Mouse (Mus musculus): ENCODE measurements around the gene Ppp1r10. TPM values are rescaled to one million over a fixed set of nuclear protein-coding genes. Genes with fewer than 3 reads are reported as not detected.
"Not testable (repeated sequence)": the region's sequence is repeated elsewhere in the genome, so short reads cannot be mapped to it uniquely, and the experiment has no call there.

Gene Ppp1r10
- total RNA-seq, 2 experiments from 2014 or later: 30.4 to 34.5 TPM

DNA sequence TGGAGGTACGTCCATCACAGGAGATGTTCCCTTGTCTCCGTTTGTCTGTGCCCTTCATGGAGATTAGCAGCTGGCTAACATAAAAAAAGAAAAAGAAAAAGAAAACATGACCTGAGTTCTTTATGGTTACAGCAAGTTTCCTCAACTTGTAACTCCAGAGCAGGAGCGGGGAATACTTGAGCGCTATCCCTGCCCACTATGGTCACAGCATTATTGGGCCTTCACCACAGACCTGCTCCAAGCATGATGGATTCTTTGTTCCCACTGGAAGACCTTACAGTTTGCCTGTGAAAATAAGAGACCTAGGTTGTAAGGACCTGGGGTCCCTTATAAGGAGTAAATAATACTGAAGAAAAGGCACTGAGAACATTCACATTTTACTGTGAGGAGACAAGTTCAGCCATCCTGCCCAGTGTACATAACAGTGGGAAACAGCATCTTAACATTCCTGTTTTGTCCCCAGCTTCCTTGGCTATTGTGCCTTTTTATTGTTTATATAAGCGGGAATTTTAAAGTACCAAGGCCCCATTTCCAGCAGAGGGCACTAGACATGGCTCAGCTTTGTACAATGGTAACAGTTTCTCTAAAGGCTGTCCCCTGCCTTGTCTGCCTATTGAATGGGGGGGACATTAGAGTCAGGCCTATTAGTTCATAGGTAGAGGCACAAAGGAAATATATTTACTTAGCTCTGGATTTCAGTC is 4.8 kb downstream of the Ppp1r10 start:
- intact Hi-C loops (cut with DNase I): loop anchor here (2.0 to 5.0 kb wide), 2 partner anchors 48 to 61 kb away; partner anchors contain the start of genes Abcf1 and Prr3
- no peak for DNase-seq (ENCODE audit: low spot score)

DNA sequence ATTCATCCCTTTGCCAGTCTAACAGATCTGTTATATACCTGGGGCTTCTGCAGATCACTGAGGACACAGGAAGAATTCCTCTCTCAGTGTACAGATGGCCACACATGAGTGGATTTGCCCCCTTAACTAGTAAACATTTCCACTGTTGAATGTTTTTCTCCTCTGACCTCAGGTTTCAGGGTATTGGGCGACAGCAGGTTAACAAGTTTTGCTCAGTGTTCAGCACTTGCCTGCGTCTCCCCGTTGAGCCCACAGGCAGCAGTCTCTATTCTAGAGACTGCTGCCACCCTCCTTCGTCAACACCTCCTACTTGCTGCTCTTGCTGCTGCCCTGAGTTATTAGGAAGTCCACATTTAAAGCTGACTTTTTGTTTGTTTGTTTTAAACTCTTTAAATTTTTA is 5.5 kb downstream of the Ppp1r10 start:
- no peak for DNase-seq (ENCODE audit: low spot score)
- intact Hi-C loops (cut with DNase I): loop anchor here (2.0 to 5.0 kb wide), 2 partner anchors 47 to 61 kb away; partner anchors contain the start of genes Abcf1 and Prr3

DNA sequence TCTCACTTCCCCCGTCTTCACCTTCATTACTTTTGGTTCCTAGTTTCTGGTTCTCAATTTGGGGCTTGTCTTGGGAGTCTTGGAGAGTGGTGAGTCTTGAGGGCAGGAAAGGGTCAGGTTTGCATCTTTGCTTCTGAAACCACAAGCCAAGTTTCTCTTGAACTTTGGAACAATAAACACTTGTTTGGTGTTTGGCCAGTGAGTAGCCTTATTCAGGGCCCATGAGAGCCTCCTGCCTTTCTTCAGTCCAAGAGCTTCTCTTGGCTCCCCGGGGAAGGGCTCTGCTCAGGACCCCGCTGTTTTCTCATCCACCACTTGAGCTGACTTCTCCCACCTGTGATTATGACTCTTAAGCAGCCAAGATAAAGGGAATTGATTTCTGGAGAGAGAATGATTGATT is 6.3 kb downstream of the Ppp1r10 start:
- intact Hi-C loops (cut with DNase I): loop anchor here (5.0 kb wide), 1 partner anchor 60 kb away; the partner anchor contains the start of gene Prr3

DNA sequence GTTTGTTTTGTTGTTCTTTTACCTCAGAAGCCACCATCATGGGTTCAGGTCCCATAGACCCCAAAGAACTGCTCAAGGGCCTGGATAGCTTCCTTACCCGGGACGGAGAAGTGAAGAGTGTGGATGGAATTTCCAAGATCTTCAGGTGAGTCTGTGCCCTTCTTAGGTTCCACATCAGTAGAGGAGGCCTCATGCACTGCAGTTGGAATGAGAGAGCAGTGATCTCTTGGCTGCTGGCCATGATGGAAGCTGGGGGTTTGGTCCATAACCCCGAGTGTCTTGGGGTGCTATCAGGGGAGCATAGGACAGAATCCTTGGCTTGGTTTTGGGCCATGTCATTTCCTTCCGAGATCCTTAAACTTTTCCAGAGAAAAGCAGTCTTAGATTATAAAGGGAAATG is 7.0 kb downstream of the Ppp1r10 start:
- intact Hi-C loops (cut with DNase I): loop anchor here (5.0 kb wide), 1 partner anchor 59 kb away; the partner anchor contains the start of gene Prr3
- no peak for DNase-seq (ENCODE audit: low spot score)

More for the DNA sequence above, 6.3 kb downstream of the Ppp1r10 start:
- no peak for DNase-seq (ENCODE audit: low spot score)

DNA sequence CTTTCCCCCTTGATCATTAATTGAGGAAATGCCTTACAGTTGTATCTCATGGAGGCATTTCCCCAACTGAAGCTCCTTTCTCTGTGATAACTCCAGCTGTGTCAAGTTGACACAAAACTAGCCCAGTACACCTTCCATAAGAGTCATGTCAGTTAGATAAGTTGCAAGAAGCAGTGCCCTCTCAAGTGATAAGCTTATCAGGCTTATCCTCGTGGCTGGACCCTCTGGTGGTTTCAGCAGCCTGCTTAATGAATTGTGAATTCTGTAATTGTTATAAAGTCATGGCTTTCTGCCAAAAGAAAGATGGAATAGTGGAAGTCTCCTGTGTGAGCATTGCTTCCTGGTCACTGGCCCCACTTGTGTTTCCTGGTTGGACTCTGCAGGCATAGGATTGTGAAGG is 11.2 kb downstream of the Ppp1r10 start:
- intact Hi-C loops (cut with DNase I): no loop called here
- no peak for DNase-seq (ENCODE audit: low spot score)

DNA sequence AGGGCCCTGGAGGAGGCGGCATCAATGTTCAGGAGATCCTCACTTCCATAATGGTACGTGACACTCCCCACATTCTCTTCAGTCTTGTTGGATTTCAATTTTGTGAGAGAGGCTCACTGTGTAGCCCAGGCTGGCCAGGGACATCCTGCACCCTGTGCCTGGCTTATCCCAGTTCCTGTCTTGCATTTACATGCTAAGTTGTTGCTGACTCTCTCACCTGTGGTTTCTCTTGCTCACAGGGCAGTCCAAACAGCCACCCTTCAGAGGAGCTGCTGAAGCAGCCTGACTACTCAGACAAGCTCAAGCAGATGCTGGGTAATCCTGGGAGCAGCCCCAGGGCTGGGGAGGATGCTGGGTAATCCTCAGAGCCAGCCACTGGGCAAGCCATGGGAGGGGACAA is 13.3 kb downstream of the Ppp1r10 start:
- intact Hi-C loops (cut with DNase I): no loop called here
- no peak for DNase-seq (ENCODE audit: low spot score)

DNA sequence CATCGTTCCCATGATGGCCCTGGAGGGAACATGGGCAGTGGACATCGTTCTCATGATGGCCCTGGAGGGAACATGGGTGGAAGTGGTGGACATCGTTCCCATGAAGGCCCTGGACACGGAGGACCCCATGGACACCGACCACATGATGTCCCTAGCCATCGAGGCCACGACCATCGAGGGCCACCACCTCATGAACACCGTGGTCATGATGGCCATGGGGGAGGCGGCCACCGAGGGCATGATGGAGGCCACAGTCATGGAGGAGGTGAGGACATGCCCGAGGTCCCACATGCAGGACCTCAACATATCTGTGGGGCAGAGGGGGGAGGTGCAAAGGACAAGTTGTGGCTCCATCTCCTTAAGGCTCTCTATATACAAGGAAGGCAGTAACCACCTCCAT is 14.4 kb downstream of the Ppp1r10 start:
- DNase-seq (ENCODE audit: low spot score): no peak
- intact Hi-C loops (cut with DNase I): loop anchor here (10.0 kb wide), 1 partner anchor 134 kb away; no protein-coding TSS in a partner anchor

DNA sequence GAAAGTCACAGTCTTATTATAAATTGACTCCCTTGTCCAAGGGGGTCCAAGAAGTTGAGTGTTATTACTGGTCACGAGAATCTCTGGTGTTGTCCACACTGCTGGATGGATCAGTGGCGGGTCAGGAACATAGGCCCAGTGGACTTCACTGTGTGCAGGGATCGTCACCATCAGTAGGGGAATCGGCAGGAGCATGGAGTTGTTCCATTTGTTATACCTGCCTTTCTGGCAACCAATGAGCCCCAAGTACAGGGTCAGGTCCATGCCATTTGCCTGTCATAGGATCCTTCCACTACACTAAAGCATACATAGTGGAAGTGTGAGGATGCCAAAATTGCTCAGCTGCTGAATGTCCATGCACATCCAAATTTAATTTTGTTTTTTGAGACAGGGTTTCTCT is 16.4 kb downstream of the Ppp1r10 start:
- intact Hi-C loops (cut with DNase I): loop anchor here (10.0 kb wide), 1 partner anchor 132 kb away; no protein-coding TSS in a partner anchor
- no peak for DNase-seq (ENCODE audit: low spot score)

DNA sequence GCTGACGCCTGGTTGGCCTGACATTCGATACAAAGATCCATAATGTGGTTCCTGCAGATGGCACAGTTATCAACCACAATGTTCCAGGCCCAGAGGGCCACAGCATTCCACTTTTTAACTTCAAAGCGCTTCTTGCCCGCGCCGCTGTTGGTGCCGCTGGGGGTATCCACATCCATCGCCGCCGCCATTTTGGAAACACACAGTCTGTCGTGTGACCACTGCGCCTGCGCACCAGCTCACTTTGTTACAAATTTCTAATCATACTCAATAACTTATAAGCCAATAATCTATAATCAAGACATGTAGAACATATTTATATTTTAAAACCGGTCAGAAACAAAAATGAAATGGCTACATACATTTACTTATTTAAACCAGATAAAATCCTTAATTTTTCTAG is 19.5 kb downstream of the Ppp1r10 start:
- DNase-seq (ENCODE audit: low spot score): not testable (repeated sequence)
- intact Hi-C loops (cut with DNase I): loop anchor here (10.0 kb wide), 1 partner anchor 129 kb away; no protein-coding TSS in a partner anchor

DNA sequence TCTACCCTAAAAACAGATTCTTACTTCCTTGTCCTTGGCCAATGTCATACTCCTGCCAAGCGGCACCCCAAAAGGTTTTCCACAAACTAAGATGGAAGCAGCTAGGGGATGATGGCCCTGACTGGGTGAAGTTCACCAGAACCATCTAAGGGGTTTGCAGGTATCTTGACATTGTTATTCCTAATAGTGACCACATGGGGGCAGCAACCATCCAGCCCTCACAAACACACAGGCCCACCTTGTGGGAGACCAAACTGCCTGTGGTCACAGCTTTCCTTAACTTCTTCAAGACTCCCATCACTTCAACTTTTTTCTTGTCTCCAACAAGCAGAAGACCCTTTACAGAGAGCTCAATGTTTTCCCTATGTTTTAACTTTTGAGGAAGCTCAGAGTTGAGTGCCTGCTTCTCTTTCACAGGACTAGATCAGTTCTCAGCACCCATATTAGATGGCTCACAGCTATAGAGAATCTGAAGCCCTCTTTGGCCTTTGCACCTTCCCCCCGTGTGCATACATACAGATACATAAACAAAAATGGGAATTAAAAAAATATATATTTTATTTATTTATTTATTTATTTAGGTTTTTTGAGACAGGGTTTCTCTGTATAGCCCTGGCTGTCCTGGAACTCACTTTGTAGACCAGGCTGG is 21.6 kb downstream of the Ppp1r10 start:
- intact Hi-C loops (cut with DNase I): loop anchor here (1.0 to 10.0 kb wide), 2 partner anchors 55 to 127 kb away; no protein-coding TSS in a partner anchor
- no peak for DNase-seq (ENCODE audit: low spot score)

DNA sequence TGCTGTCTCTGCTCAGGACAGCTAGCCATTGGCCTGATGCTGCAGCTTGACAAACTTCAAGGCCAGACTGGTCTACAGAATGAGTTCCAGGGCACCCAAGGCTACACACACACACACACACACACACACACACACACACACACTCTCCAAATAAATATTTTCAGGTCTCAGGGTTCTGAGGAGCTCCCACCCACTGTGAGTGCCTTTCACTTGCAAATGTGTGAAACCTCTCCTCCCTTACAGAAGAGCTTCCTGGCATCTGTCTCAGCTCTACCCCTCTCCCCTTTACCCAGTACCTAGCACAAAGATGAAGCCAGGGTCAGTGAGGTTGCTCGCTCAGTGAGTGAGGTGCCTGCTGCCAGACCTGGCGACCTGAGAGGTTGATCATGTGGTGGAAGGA is 22.9 kb downstream of the Ppp1r10 start:
- no peak for DNase-seq (ENCODE audit: low spot score)
- intact Hi-C loops (cut with DNase I): loop anchor here (10.0 kb wide), 1 partner anchor 126 kb away; no protein-coding TSS in a partner anchor

DNA sequence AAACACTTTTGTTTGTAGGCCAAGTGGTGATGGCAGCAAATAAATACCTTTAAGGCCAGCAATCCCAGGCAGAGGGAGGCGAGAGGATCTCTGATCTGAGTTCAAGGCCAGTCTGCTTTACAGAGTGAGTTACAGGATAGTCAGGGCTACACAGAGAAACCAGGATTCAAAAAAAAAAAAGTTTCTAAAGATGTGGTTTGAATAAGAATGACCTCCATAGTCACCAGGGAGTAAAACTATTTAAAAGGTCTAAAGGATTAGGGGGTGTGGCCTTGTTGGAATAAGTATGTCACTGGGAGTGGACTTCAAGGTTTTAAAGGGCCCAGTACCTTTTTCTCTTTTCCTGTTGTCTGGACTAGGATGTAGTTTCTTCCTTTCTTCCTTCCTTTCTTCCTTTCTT is 23.7 kb downstream of the Ppp1r10 start:
- DNase-seq (ENCODE audit: low spot score): no peak
- intact Hi-C loops (cut with DNase I): loop anchor here (10.0 kb wide), 1 partner anchor 125 kb away; no protein-coding TSS in a partner anchor

DNA sequence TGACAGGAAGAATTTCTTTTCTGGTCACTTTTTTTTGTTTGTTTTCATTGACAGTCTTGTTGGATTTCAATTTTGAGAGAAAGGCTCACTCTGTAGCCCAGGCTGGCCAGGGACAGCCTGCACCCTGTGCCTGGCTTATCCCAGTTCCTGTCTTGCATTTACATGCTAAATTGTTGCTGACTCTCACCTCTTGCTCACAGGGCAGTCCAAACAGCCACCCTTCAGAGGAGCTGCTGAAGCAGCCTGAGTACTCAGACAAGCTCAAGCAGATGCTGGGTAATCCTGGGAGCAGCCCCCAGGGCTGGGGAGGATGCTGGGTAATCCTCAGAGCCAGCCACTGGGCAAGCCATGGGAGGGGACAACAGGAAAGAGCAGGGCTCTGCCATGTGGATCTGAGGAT is 34.7 kb downstream of the Ppp1r10 start:
- DNase-seq (ENCODE audit: low spot score); intact Hi-C loops (cut with DNase I): not testable (repeated sequence)

DNA sequence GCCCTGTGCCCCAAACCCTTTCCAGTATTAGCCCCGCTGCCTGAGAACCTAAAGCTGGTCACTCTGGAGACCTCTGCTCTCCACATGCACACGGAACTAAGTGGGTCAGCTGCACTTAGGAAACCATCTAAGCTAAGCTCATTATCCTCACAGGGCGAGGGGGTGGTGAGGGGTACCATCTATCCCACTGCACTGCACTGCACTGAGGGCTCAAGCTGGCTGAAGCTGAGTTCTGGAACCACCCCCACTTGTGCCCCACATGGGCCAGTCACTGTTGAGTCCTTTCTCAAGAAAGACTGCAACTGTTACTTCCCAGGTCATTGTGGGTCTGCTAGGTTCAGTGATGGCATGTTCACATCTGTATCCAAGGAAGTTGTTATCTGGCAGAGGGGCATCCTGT is 36.3 kb downstream of the Ppp1r10 start:
- intact Hi-C loops (cut with DNase I); DNase-seq (ENCODE audit: low spot score): not testable (repeated sequence)

DNA sequence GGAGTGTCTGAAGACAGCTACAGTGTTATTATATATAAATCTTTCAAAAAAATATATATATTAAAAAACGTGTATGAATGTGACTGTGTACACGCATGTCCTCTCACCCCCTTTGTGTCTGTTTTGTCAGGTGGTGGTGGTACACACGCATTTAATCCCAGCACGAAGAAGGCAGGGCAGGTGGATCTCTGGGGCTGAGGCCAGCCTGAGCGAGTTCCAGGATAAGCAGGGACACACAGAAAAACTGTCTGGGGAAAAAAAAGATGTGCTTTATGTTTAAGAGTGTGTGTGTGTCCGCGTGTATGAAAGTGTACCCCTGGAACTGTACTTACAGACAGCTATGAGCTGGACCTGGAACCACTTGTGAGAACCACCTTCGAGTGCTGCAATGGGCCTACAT is 38.4 kb downstream of the Ppp1r10 start:
- DNase-seq (ENCODE audit: low spot score): no peak
- intact Hi-C loops (cut with DNase I): no loop called here

DNA sequence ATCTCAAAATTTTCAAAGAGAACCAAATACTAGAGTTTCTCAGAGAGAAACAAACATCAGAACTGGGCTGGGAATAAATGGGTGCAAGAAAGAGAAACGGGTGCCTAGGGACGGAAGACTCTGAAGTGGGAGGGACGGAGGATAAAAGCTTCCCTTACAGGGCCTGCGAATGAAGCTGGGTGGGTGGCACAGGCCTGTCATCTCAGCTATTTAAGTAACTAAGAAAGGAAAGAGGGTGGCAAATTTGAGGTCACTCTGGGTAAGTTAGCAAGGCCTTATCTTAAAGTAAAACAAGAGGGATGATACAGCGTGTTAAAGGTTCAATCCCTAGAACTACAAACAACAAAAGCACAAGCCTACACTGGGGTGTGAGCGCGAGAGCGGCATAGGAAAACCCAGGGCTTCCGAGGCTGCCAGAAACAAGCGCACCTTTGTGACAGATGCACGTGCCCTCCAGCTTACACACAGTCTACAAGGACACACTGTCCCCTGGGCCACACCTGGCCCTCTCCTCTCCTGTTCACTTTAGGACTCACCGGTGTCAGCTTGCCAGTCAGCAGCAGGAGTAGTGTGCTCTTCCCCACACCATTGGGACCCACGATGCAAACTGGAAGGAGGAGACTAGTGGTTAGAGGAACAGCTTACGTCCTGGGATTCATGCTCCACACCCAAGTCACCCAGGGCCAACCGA is 42.4 kb downstream of the Ppp1r10 start:
- intact Hi-C loops (cut with DNase I): no loop called here
- no peak for DNase-seq (ENCODE audit: low spot score)

DNA sequence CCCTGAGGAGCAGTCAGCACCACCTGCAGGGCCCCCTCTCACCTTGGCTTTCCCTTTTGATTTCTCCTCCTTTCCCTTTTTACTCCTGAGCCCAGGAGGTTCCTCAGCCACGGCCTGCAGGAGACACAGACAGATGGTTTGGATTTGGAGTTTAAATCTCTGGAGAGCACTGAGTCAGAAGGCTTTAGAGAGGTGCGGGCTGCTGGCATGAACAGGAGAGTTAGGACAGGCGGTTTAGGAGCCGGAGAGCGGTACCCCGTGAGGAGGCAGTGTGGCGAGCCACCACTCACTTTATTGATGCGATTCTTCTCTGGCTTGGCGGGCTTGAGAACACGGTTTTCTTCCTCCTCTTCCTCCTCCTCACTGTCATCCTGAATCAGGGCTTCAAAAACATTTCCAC is 47.0 kb downstream of the Ppp1r10 start:
- DNase-seq (ENCODE audit: low spot score): no peak
- intact Hi-C loops (cut with DNase I): no loop called here

DNA sequence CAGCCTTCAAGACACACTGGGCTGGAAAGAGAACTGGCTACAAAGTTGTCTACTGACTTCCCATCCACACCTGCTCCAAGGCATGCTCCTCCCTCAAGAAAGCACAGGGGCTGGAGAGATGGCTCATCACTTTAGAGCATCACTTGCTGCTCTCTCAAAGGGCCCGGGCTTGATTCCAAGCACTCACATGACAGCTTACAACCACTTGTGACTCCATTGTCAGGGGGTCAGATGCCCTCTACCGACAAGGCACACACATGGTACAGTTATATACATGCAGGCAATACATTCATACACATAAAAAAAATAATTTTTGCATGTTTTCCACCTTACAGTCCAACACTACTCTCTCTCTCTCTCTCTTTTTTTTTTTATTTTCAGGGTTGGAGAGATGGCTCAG is 51.4 kb downstream of the Ppp1r10 start:
- intact Hi-C loops (cut with DNase I): loop anchor here (2.0 kb wide), 1 partner anchor 47 kb away; no protein-coding TSS in a partner anchor

DNA sequence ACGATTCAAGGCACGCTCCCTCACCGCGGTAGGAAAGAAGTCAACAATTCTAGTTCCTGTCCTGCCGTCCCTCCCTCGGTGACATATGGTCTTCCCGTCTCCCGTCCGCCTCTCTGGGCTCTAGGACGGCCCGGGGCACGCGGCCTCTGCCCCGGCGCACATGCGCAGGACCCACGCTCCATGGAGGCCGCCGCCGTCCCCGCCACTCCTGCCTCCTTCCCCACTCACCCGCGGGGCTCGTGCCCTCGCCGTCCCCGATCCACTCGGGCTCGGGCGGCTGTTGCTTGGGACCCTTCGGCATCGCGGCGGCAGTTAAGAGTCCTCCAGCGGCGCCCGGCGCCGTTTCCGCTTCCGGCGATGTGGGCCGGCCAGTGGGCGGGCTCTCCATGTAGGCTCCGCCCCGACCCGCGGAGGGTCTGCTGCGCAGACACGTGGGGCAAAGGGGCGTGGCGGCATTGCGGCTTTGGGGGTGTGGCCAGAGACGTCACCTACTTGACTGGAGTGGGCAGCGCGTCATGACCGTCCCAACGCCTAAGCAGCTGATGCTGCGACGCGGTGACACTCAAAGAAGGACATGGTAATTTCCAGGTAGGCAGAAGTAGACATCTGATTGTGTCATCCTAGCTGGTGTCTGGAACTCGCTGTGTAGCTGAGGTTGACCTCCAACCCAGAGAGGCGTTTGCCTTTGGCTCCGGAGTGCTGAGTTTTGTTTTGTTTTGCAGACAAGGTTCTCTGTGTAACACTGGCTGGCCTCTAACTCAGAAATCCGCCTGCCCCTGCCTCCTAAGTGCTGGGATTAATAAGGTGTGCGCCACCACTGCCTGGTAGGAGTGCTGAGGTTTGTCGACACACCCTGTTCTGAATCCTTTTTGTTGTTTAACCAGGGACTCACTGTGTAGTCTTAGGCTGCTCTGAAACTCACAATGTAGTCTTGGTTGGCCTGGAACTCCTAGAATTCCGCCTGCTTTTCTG is 53.5 kb downstream of the Ppp1r10 start, which contains the start of gene Abcf1:
Abcf1 (minus strand) TSS at position 344 of the 972 bp plus-strand sequence.
- DNase-seq (ENCODE audit: low spot score): peak; percentile 97
- intact Hi-C loops (cut with DNase I): loop anchor here (2.0 kb wide), 1 partner anchor 49 kb away; no protein-coding TSS in a partner anchor

More for the DNA sequence above, 51.4 kb downstream of the Ppp1r10 start:
- DNase-seq (ENCODE audit: low spot score): no peak

Measured in heart, postnatal 25 days (tissue).